Mouse (Mus musculus) E14TG2a.4 (cell line): ENCODE results near the gene Capn9.

Experiments used
- H3K27me3 ChIP-seq: 2 replicates; pipeline ENCODE4 v1.6.1; 2014; ENCODE audit warnings: low read length, control low read depth; ENCODE audit not compliant: insufficient read depth
- H3K36me3 ChIP-seq: 2 replicates; pipeline ENCODE4 v1.6.1; 2014; ENCODE audit warnings: low read length, control low read depth; ENCODE audit not compliant: insufficient read depth
- H3K4me1 ChIP-seq: replicated peaks from 2 replicates; pipeline ENCODE4 v1.6.1; 2014; ENCODE audit warnings: low read depth, low read length, control low read depth
- H3K4me3 ChIP-seq: replicated peaks from 2 replicates; pipeline ENCODE4 v1.5.1; 2014; ENCODE audit warnings: mild to moderate bottlenecking, low read length
- H3K9me3 ChIP-seq: 2 replicates; pipeline ENCODE4 v1.6.1; 2014; ENCODE audit warnings: low read length, control low read depth
- CTCF ChIP-seq: conservative IDR thresholded peaks from 2 replicates; pipeline ENCODE4 v1.5.1; 2014; ENCODE audit warnings: low read length
- NANOG ChIP-seq: IDR thresholded peaks from 2 replicates; pipeline ENCODE4 v1.6.1; 2014; ENCODE audit warnings: borderline replicate concordance, low read length, mixed read lengths
- POU5F1 ChIP-seq: IDR thresholded peaks from 2 replicates; pipeline ENCODE4 v1.6.1; 2014; ENCODE audit warnings: low read length, borderline replicate concordance

Capn9 gene

GRCm38 (mm10) chr8:124621255-124621654, 45.3 kb downstream of the Capn9 start:
- Histone ChIP-seq H3K27me3 (peaks cover 14% of the 10 kb centered on the region), H3K9me3 (no peaks in the 10 kb centered on the region), H3K36me3 (no peaks in the 10 kb centered on the region), H3K4me1 (peaks cover 13% of the 10 kb centered on the region), H3K4me3 (no peak overlapping the region)
- TF ChIP-seq POU5F1 (no peak), NANOG (no peak), CTCF (no peak)

DNA sequence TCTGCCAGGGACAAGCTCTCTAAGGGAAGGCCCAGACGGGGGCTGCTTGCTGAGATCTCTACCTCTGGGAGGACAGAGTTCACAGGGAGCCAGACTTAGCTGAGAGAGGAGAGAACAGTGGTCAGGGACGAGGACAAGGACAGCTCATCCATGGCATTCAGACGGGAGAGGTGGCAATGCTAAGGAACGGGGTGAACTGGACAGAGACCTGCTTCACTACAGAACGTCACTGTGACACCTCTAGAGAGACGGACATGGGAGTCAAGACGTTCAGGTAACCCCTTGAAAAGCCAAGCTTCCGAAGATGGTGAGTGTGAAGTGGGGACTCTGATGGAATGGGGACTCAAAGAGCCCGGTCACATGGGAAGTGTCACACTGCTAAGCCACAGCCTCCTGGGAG, 50.3 kb downstream of the Capn9 start:
- TF ChIP-seq NANOG (no peak), POU5F1 (no peak), CTCF (no peak)
- Histone ChIP-seq H3K27me3 (peaks cover 8% of the 10 kb centered on the region; the same call in 1 of the 2 replicates), H3K4me1 (no peaks in the 10 kb centered on the region)

GRCm38 (mm10) chr8:124630489-124630888, 54.6 kb downstream of the Capn9 start:
- TF ChIP-seq POU5F1 (no peak), CTCF (no peak), NANOG (no peak)
- H3K27me3 ChIP-seq, result no peaks in the 10 kb centered on the region; the same call in 1 of the 2 replicates
- H3K4me1 ChIP-seq, result peaks cover 19% of the 10 kb centered on the region

More for the DNA sequence above, 50.3 kb downstream of the Capn9 start:
- Histone ChIP-seq H3K4me3 (no peak overlapping the region), H3K36me3 (no peaks in the 10 kb centered on the region), H3K9me3 (no peaks in the 10 kb centered on the region)

DNA sequence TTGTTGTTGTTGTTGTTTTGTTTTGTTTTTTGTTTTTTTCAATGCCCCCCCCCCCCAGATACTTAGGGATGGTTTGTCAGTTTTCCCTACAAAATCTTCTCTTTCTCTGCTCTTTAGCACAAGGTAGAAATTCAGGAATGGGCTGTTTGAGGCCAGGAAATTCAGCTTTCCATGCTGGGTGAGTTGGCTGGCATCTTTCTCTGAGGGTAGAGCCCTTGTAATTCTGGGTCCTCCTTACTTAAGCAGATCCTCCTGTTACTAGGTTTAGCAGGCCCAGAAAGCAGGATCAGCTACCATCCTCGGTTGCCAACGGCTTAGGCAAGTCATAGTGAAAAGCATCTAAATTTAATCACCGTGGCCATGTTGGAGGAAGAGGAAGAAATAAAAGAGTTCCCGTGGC, 55.0 kb downstream of the Capn9 start:
- Histone ChIP-seq H3K36me3 (peaks cover 2% of the 10 kb centered on the region; the same call in 1 of the 2 replicates), H3K4me3 (no peak overlapping the region), H3K9me3 (no peaks in the 10 kb centered on the region), H3K27me3 (no peaks in the 10 kb centered on the region; the same call in 1 of the 2 replicates), H3K4me1 (peaks cover 23% of the 10 kb centered on the region)
- no peak for TF ChIP-seq CTCF
- no peak for TF ChIP-seq NANOG
- no peak for TF ChIP-seq POU5F1

More at GRCm38 (mm10) chr8:124630489-124630888, 54.6 kb downstream of the Capn9 start:
- Histone ChIP-seq H3K9me3 (no peaks in the 10 kb centered on the region), H3K4me3 (no peak overlapping the region), H3K36me3 (no peaks in the 10 kb centered on the region)

DNA sequence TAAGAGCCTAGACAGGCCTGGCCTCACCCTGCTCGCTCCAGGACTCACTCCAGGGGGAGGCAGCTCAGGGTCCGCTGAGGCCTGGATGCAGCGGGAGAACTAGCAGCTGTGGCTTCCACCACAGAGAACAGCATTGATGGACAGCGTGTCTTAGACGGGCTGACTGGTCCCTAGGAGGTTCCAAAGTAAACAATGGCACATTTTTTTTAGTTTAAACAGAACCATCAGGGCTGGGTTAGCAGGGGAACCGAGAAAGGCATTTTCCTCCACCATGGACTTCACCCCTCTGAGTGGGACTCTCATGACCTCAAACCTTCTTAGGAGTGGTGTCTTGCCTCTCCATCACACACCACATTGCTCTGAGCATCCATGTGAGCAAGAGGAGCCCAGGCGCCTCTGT, 56.1 kb downstream of the Capn9 start:
- peaks cover 26% of the 10 kb centered on the region for H3K4me1 ChIP-seq

GRCm38 (mm10) chr8:124633001-124633703, 57.2 kb downstream of the Capn9 start:
- H3K36me3 ChIP-seq, result peaks cover 22% of the 10 kb centered on the region
- TF ChIP-seq CTCF (no peak), NANOG (no peak), POU5F1 (no peak)
- peaks cover 29% of the 10 kb centered on the region for H3K4me1 ChIP-seq
- no peak overlapping the region for H3K4me3 ChIP-seq
- no peaks in the 10 kb centered on the region; the same call in 1 of the 2 replicates for H3K27me3 ChIP-seq
- H3K9me3 ChIP-seq, result no peaks in the 10 kb centered on the region

More for the DNA sequence above, 56.1 kb downstream of the Capn9 start:
- H3K9me3 ChIP-seq, result no peaks in the 10 kb centered on the region
- H3K27me3 ChIP-seq, result no peaks in the 10 kb centered on the region; the same call in 1 of the 2 replicates
- H3K4me3 ChIP-seq, result no peak overlapping the region
- TF ChIP-seq CTCF (no peak), POU5F1 (no peak), NANOG (no peak)
- peaks cover 12% of the 10 kb centered on the region for H3K36me3 ChIP-seq

- peaks cover 36% of the 10 kb centered on the region for H3K4me1 ChIP-seq
- H3K4me3 ChIP-seq, result no peak overlapping the region
- H3K9me3 ChIP-seq, result no peaks in the 10 kb centered on the region
- peaks cover 33% of the 10 kb centered on the region for H3K36me3 ChIP-seq
- no peaks in the 10 kb centered on the region; the same call in 1 of the 2 replicates for H3K27me3 ChIP-seq
- TF ChIP-seq POU5F1, result no peak
- no peak for TF ChIP-seq CTCF
- no peak for TF ChIP-seq NANOG
Observed at GRCm38 (mm10) chr8:124634411-124635246, 58.7 kb downstream of the Capn9 start.

DNA sequence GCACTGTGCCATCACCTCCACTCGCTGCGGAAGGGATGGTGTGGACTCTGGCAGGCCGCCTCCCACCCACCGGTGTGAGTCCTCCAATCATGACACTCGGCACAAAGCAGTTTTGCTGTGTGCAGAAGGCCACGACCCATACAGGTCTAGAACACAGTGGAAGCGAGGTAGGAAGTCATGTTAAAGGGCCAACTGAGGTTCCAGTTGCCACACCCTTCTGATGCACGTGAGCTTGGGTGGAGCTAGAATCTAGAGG, 59.3 kb downstream of the Capn9 start:
- TF ChIP-seq NANOG (no peak), CTCF (no peak), POU5F1 (no peak)
- no peaks in the 10 kb centered on the region for H3K9me3 ChIP-seq

More for the DNA sequence above, 59.3 kb downstream of the Capn9 start:
- H3K36me3 ChIP-seq, result peaks cover 37% of the 10 kb centered on the region
- H3K27me3 ChIP-seq, result no peaks in the 10 kb centered on the region; the same call in 1 of the 2 replicates
- peaks cover 36% of the 10 kb centered on the region for H3K4me1 ChIP-seq
- no peak overlapping the region for H3K4me3 ChIP-seq
